Mouse (Mus musculus) cortical plate, adult 2 months (tissue): ENCODE measurements at regions not wholly inside any gene's neighbourhood (a gene's known extent, or its start where the extent isn't known, plus 50 kb on each side); places are given as distances from the start of the nearest gene placed in this dataset.

Source experiments
- H3K27ac ChIP-seq: fragments of 200-500 bp; 2 replicates; pipeline ENCODE4 v1.5.1; 2012; ENCODE audit warnings: low read length, control low read depth, inconsistent platforms; ENCODE audit not compliant: insufficient read depth
- H3K4me1 ChIP-seq: fragments of 200-500 bp; 2 replicates; pipeline ENCODE4 v1.6.1; 2011; ENCODE audit warnings: low read length; ENCODE audit not compliant: control insufficient read depth, insufficient read depth
- H3K4me3 ChIP-seq: fragments of 200-500 bp; 2 replicates; pipeline ENCODE4 v1.5.1; 2011; ENCODE audit warnings: mild to moderate bottlenecking, low read length, control low read depth; ENCODE audit not compliant: insufficient read depth
- CTCF ChIP-seq: fragments of 200-500 bp; IDR thresholded peaks from 2 replicates; pipeline ENCODE4 v1.5.1; 2011; ENCODE audit warnings: mild to moderate bottlenecking, control low read depth, low read length; ENCODE audit not compliant: insufficient read depth; ENCODE audit errors: extremely low read depth
- POLR2A ChIP-seq: fragments of 200-500 bp; IDR thresholded peaks from 2 replicates; pipeline ENCODE4 v1.6.1; 2011; ENCODE audit warnings: mild to moderate bottlenecking, low read length, control low read depth; ENCODE audit not compliant: insufficient read depth; ENCODE audit errors: extremely low read depth

DNA sequence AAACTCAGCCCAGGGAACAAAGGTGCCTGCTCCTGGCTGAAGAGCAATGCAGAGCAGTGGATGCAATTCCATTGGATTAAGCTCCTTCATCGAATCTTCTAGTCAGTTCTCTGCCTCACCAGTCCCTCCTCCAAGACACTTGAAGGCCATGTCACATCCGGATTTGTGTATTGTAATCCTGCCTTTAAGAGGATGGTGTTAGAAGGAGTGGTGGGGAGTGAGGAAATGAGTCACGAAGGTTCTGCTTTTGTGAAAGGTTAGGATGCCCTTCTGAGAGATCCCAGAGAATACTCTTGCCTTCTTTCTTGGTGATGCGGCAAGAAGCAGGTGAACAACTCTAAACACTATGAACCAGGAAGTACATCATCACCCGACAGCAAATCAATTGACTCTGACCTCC, 636.4 kb upstream of the Sall1 start:
- H3K4me1 ChIP-seq = no peaks in the 10 kb centered on the region
- TF ChIP-seq CTCF = no peak
- no peak for TF ChIP-seq POLR2A
- H3K27ac ChIP-seq = no peak overlapping the region
- H3K4me3 ChIP-seq = no peak overlapping the region

DNA sequence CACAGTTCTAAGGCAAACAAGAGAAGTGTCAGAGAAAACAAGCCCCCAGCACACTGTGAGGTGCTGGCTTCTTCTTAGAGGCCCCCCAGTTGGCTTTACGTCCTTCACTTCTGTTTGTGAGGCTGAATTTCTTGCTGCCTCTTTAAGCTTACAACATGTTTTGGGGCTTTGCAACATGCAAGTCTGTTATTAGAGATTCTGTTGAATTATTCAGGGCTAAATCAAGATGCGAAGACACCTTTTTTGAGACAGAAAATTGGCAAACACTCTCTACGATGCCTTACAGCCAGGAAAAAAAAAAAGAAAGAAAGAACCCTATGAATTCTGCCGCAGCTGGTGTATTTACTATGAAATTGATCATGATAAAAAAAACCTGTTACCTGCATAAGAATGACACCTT, 635.6 kb upstream of the Sall1 start:
- no peak overlapping the region for H3K27ac ChIP-seq
- no peak overlapping the region for H3K4me3 ChIP-seq
- TF ChIP-seq POLR2A (no peak), CTCF (no peak)
- H3K4me1 ChIP-seq = no peaks in the 10 kb centered on the region

DNA sequence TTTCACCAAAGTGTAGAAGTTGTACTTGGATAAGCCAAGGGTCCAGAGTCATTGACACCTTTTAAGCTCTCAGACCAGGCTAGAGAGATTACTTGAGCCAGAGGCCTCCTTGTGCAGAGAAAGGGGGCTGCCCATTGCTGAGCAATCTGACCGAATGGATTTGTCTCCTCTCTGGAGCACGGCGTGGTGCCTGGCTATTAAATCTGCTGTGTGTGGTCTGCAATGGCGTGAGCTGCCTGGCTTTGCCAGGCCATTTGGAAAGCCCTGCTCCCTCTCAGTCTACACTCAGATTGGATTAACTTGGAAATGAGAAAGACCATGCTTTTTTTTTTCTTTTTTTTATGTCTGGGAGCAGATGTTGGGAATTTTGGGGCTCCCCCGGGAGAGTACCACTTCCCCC, 633.3 kb upstream of the Sall1 start:
- TF ChIP-seq POLR2A (no peak), CTCF (no peak)
- Histone ChIP-seq H3K4me1 (no peaks in the 10 kb centered on the region), H3K4me3 (no peak overlapping the region), H3K27ac (no peak overlapping the region)

DNA sequence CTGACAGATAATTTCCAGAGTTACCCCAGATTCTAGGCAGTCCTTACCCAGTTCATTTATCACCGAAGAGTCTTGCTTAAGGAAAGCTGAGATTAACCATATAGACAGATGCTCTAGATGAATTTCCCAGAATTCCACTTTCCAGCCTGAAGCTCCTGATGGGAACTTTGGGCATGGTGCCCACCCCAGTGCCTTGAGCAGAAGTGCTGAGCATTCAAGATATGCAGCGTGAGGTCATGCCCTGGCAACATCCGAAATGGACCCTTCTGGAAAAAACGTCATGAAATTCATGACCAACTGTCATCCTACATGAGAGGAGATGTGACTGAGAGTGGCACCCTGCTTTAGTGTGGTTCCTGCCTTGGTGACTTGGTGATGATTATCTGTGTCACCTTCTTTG, 629.9 kb upstream of the Sall1 start:
- TF ChIP-seq POLR2A = no peak
- TF ChIP-seq CTCF = no peak
- Histone ChIP-seq H3K4me1 (no peaks in the 10 kb centered on the region), H3K4me3 (no peak overlapping the region), H3K27ac (no peak overlapping the region)

DNA sequence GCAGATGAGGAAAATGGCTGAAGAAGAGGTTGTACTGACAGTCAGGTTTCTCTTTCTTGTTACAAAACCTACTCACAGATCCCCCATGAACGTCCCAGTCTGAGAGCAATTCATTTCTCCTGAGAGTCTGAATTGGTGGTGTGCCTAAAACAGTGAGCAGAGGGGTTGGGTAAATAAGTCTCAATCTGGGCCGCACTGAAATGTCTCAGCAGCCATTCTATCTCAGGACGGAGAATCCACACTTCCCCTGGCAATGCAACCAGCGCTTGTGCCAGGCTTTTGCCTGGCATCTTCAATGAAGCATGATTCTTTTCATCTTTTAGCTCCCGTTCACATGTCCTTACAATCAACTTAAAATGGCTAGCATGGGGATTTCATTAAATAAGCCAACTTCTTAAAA, 628.7 kb upstream of the Sall1 start:
- no peak for TF ChIP-seq POLR2A
- no peak for TF ChIP-seq CTCF
- no peaks in the 10 kb centered on the region for H3K4me1 ChIP-seq
- H3K27ac ChIP-seq = no peak overlapping the region
- no peak overlapping the region for H3K4me3 ChIP-seq

DNA sequence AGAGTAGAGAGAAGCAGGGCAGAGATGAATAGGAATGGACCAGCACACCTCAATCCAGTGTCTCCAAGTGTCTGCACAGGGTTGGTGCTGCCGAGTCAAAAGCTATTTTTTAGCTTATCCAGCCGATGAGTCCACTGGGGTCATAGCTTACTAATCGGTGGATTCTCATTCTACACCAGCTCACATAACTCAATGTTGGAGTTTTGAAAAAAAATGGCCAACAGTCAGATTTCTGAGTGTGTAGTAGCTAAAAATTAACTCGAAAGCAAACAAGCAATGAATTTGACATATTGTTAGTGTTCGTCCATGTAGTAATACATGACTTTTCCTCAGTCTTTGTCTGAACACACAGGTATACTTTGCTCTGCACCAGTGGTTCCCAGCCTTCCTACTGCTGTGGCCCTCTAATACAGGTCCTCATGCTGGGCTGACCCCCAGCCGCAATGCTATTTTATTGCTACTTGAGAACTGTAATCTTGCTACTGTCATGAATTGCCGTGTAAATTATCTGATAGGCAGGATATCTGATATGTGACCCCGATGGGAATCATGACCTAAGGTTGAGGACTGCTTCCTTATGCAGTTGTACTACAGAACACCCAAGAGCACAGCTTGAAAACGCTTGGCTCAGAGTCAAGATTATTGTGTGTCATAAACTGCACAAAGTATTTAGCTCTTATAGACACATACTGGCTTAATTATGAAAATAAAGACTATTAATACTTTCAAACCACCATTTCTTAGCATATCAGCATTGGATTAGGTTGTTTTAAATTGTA, 621.1 kb upstream of the Sall1 start:
- no peaks in the 10 kb centered on the region for H3K4me1 ChIP-seq
- H3K4me3 ChIP-seq = no peak overlapping the region
- TF ChIP-seq POLR2A (no peak), CTCF (no peak)
- H3K27ac ChIP-seq = no peak overlapping the region

DNA sequence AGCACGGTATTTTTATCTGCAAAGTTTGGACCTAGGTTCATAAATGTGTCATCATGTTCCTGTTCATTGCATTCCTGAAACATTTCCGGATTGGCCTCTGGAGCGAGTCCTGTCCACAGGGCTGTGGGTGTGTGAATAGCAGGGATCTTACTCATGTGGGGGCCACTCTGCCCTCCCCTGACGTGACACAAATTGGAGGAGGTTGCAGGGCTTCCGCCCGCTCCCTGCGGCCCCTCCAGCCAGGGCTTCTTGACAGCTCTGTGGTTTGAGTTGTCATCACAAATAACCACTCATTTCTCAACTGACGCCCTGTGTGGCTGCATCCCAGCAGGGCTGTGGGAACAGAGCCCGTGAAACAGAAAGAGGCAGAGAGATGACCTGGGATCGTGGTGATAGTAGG, 619.9 kb upstream of the Sall1 start:
- Histone ChIP-seq H3K4me1 (no peaks in the 10 kb centered on the region), H3K27ac (no peak overlapping the region), H3K4me3 (no peak overlapping the region)
- TF ChIP-seq POLR2A = no peak
- no peak for TF ChIP-seq CTCF

DNA sequence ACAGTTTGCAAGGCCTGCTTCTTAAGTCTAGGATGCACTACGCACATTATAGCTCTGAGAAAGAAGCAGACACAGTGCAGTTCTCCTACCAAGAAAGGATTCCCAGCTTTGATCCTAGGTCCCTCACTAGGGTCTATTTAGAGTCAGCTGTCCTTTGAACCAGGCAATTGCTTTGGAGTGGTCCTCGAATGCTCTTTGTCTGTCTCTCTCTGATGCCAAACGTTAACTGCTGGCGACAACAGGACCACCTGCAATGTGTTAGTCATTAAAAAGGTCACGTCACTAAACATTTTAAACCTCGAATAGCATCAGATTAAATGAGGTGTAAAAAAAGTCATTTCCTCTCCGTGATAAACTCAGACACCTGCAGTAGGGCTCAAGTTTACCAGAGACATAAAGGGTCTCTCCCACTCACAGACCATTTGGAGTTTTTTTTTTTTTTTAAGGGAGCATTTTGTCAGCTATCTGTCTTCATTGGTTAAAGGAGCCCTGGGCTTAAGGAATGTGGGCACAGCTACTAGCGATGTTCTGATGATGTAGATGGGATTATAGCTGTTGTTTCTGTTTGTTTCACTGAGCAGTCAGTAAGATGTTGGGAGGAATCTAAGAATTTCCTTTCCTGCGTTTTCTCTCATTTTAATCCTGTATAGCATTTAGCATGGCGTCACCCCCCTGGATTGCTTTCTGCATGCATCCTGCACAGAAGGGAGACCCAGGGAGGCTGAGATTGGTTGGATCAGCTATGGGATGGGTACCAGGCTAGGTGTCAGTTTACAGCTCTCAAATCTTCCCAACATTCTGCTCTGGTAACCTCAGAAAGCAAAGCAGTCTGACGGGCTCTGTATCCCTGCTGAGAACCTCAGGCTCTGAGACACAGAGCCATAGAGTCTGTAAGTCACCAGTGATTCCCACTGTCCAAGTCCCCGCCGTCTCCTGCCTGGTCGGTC, 615.3 kb upstream of the Sall1 start:
- Histone ChIP-seq H3K4me3 (no peak overlapping the region), H3K27ac (no peak overlapping the region), H3K4me1 (no peaks in the 10 kb centered on the region)
- TF ChIP-seq POLR2A (no peak), CTCF (no peak)

DNA sequence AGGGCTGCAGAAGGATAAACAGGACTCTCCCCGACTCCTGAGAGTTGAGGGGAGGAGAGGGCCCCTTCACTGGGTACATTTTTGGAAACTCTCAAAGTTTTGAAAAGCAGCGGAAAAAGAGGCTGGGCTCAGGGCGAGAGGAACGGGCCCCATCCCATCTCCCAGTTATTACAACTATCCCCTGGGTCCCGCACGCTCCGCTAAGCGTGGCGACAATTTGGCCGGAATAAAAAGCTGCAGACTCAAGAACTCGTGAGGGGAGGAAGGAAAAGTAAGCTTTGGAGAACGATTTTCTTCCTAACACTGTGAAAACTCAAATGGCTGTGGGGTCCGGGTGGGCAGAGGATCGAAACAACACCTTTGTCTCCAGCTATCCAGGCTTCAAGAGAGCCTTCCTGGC, 611.4 kb upstream of the Sall1 start:
- H3K4me3 ChIP-seq = no peak overlapping the region
- no peak for TF ChIP-seq CTCF
- no peak for TF ChIP-seq POLR2A
- H3K4me1 ChIP-seq = no peaks in the 10 kb centered on the region
- H3K27ac ChIP-seq = no peak overlapping the region
